Mouse (Mus musculus): ENCODE measurements around the gene Fam178b. TPM values are rescaled to one million over a fixed set of nuclear protein-coding genes. Genes with fewer than 3 reads are reported as not detected.

The Fam178b gene
- polyA plus RNA-seq, 1 experiment from 2014 or later = 0.25 TPM

GRCm38 (mm10) chr1:36567818-36568603, 115.0 kb downstream of the Fam178b start:
- Histone ChIP-seq H3K27ac (peak overlapping the region; percentile 71), H3K4me2 (replicated peaks) (no peak overlapping the region; the same call in 1 of the 2 replicates), H3K4me1 (replicated peaks) (peaks cover 41% of the 10 kb centered on the region), H3K27me3 (replicated peaks) (no peaks in the 10 kb centered on the region), H3K4me3 (replicated peaks) (no peak overlapping the region), H3K36me3 (no peaks in the 10 kb centered on the region), H3K9me3 (no peaks in the 10 kb centered on the region), H3K9ac (no peak overlapping the region)
- ATAC-seq = no peak
- 44% methylated on average over 21 of the region's 21 CpGs for WGBS

GRCm38 (mm10) chr1:36566425-36566824, 116.6 kb downstream of the Fam178b start:
- no peak overlapping the region for H3K27ac ChIP-seq
- 41% methylated on average over 2 of the region's 2 CpGs for WGBS

GRCm38 (mm10) chr1:36564101-36564500, 118.9 kb downstream of the Fam178b start:
- H3K4me1 ChIP-seq (replicated peaks) = peaks cover 34% of the 10 kb centered on the region
- no peak for ATAC-seq
- no peaks in the 10 kb centered on the region for H3K9me3 ChIP-seq
- H3K36me3 ChIP-seq = no peaks in the 10 kb centered on the region
- H3K27me3 ChIP-seq (replicated peaks) = no peaks in the 10 kb centered on the region
- no peak overlapping the region for H3K4me2 ChIP-seq (replicated peaks)
- 66% methylated on average over 6 of the region's 6 CpGs for WGBS
- H3K27ac ChIP-seq = no peak overlapping the region
- no peak overlapping the region for H3K9ac ChIP-seq
- no peak overlapping the region for H3K4me3 ChIP-seq (replicated peaks)

More at GRCm38 (mm10) chr1:36566425-36566824, 116.6 kb downstream of the Fam178b start:
- Histone ChIP-seq H3K9me3 (no peaks in the 10 kb centered on the region), H3K4me3 (replicated peaks) (no peak overlapping the region), H3K27me3 (replicated peaks) (no peaks in the 10 kb centered on the region), H3K9ac (no peak overlapping the region), H3K4me2 (replicated peaks) (no peak overlapping the region), H3K36me3 (no peaks in the 10 kb centered on the region), H3K4me1 (replicated peaks) (peaks cover 40% of the 10 kb centered on the region)
- no peak for ATAC-seq

GRCm38 (mm10) chr1:36563632-36564031, 119.4 kb downstream of the Fam178b start:
- Histone ChIP-seq H3K9me3 (no peaks in the 10 kb centered on the region), H3K27ac (no peak overlapping the region), H3K9ac (no peak overlapping the region), H3K4me2 (replicated peaks) (no peak overlapping the region), H3K4me3 (replicated peaks) (no peak overlapping the region), H3K27me3 (replicated peaks) (no peaks in the 10 kb centered on the region), H3K4me1 (replicated peaks) (peaks cover 35% of the 10 kb centered on the region), H3K36me3 (no peaks in the 10 kb centered on the region)
- WGBS = 72% methylated on average over 4 of the region's 4 CpGs
- no peak for ATAC-seq

GRCm38 (mm10) chr1:36563197-36563596, 119.8 kb downstream of the Fam178b start:
- no peaks in the 10 kb centered on the region for H3K9me3 ChIP-seq
- 79% methylated on average over 2 of the region's 2 CpGs for WGBS
- H3K9ac ChIP-seq = no peak overlapping the region
- no peaks in the 10 kb centered on the region for H3K36me3 ChIP-seq
- H3K27ac ChIP-seq = no peak overlapping the region
- H3K4me2 ChIP-seq (replicated peaks) = no peak overlapping the region
- no peak overlapping the region for H3K4me3 ChIP-seq (replicated peaks)
- H3K4me1 ChIP-seq (replicated peaks) = peaks cover 35% of the 10 kb centered on the region
- H3K27me3 ChIP-seq (replicated peaks) = no peaks in the 10 kb centered on the region
- no peak for ATAC-seq

- no peak overlapping the region for H3K27ac ChIP-seq
- H3K4me2 ChIP-seq (replicated peaks) = no peak overlapping the region
- H3K9me3 ChIP-seq = no peaks in the 10 kb centered on the region
- H3K27me3 ChIP-seq (replicated peaks) = no peaks in the 10 kb centered on the region
- H3K36me3 ChIP-seq = no peaks in the 10 kb centered on the region
- no peak overlapping the region for H3K9ac ChIP-seq
- 63% methylated on average over 4 of the region's 4 CpGs for WGBS
- no peak overlapping the region for H3K4me3 ChIP-seq (replicated peaks)
- peaks cover 31% of the 10 kb centered on the region for H3K4me1 ChIP-seq (replicated peaks)
- ATAC-seq = no peak
These were observed 120.6 kb downstream of the Fam178b start for GRCm38 (mm10) chr1:36562388-36562787.

- WGBS = 50% methylated on average over 6 of the region's 6 CpGs
- Histone ChIP-seq H3K36me3 (no peaks in the 10 kb centered on the region), H3K9me3 (no peaks in the 10 kb centered on the region), H3K4me1 (replicated peaks) (peaks cover 33% of the 10 kb centered on the region), H3K4me3 (replicated peaks) (no peak overlapping the region), H3K27me3 (replicated peaks) (no peaks in the 10 kb centered on the region), H3K27ac (no peak overlapping the region), H3K9ac (no peak overlapping the region), H3K4me2 (replicated peaks) (no peak overlapping the region)
- ATAC-seq = no peak
These were observed 122.1 kb downstream of the Fam178b start for GRCm38 (mm10) chr1:36560903-36561302.

GRCm38 (mm10) chr1:36559888-36560287, 123.1 kb downstream of the Fam178b start:
- H3K4me2 ChIP-seq (replicated peaks) = no peak overlapping the region
- 68% methylated on average over 5 of the region's 5 CpGs for WGBS
- no peaks in the 10 kb centered on the region for H3K9me3 ChIP-seq
- no peak for ATAC-seq
- no peaks in the 10 kb centered on the region for H3K27me3 ChIP-seq (replicated peaks)
- H3K36me3 ChIP-seq = no peaks in the 10 kb centered on the region
- no peak overlapping the region for H3K9ac ChIP-seq
- no peak overlapping the region for H3K27ac ChIP-seq
- peaks cover 44% of the 10 kb centered on the region for H3K4me1 ChIP-seq (replicated peaks)
- no peak overlapping the region for H3K4me3 ChIP-seq (replicated peaks)

GRCm38 (mm10) chr1:36559256-36559655, 123.7 kb downstream of the Fam178b start:
- 0 out of 2 replicates have a peak overlapping the region, but pooled peaks have one; percentile 90 for H3K4me3 ChIP-seq (replicated peaks)
- no peak overlapping the region for H3K27ac ChIP-seq
- 35% methylated on average over 4 of the region's 4 CpGs for WGBS
- peaks cover 50% of the 10 kb centered on the region for H3K4me1 ChIP-seq (replicated peaks)
- ATAC-seq = no peak
- no peaks in the 10 kb centered on the region for H3K27me3 ChIP-seq (replicated peaks)
- H3K9me3 ChIP-seq = no peaks in the 10 kb centered on the region
- H3K36me3 ChIP-seq = no peaks in the 10 kb centered on the region
- H3K9ac ChIP-seq = no peak overlapping the region
- H3K4me2 ChIP-seq (replicated peaks) = peak overlapping the region; percentile 89

- 2% methylated on average over 69 of the region's 69 CpGs for WGBS
- Histone ChIP-seq H3K27me3 (replicated peaks) (no peaks in the 10 kb centered on the region), H3K9ac (peak within 1 kb of the TSS; percentile 93), H3K4me2 (replicated peaks) (peak within 1 kb of the TSS; percentile 89), H3K4me1 (replicated peaks) (peaks cover 51% of the 10 kb centered on the region), H3K27ac (peak within 1 kb of the TSS; percentile 99), H3K4me3 (replicated peaks) (peak within 1 kb of the TSS; percentile 90), H3K9me3 (no peaks in the 10 kb centered on the region), H3K36me3 (peaks cover 8% of the 10 kb centered on the region)
- ATAC-seq = peak; percentile 69
These were observed 124.7 kb downstream of the Fam178b start, which contains the start of gene Sema4c for GRCm38 (mm10) chr1:36558031-36558993. Sema4c (minus strand) TSS chr1:36558349.

- no peaks in the 10 kb centered on the region for H3K9me3 ChIP-seq
- peak overlapping the region; percentile 99 for H3K27ac ChIP-seq
- peak; percentile 73 for ATAC-seq
- WGBS = under 1% methylated on average over 44 of the region's 48 CpGs
- peaks cover 15% of the 10 kb centered on the region for H3K36me3 ChIP-seq
- H3K27me3 ChIP-seq (replicated peaks) = no peaks in the 10 kb centered on the region
- peak overlapping the region; percentile 89 for H3K4me2 ChIP-seq (replicated peaks)
- peak overlapping the region; percentile 93 for H3K9ac ChIP-seq
- peak overlapping the region; percentile 90 for H3K4me3 ChIP-seq (replicated peaks)
- peaks cover 43% of the 10 kb centered on the region for H3K4me1 ChIP-seq (replicated peaks)
These were observed 125.4 kb downstream of the Fam178b start for GRCm38 (mm10) chr1:36557457-36558011.
